14 mouse cellular contexts compared by ENCODE assay signal in the genomic region with DNA sequence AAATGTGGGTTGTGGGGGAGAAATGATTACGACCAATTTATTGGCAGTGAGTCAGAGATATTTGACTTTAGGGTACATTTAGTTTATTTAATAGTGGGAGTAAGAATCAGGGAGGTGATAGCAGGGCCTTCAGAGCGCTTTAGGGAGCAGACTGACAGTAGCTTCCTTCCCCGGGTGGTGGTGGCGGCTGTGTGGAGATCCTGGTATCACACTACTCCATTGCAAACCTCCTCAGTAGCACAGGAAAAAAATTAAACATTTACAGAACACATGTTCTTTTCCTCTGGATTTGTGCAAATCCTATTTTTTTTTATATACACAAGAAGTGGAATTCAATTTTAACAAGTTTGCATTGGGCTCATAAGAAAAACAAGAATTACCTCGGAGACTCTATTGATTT.
"Had no signal": no experiment of that assay in that cellular context is flagged by ENCODE, and none has a peak within 500 bp of the region (broad histone marks: within the 10 kb centered on the region; RNA-seq: fewer than 3 reads in every experiment).

No protein-coding gene starts in this region.

- ATAC-seq: liver, embryonic 12.5 days had no signal

- H3K4me2 ChIP-seq: limb, embryonic 15.5 days; lung, embryonic 14.5 days had no signal

- H3K9me3 ChIP-seq: limb, embryonic 15.5 days; liver, embryonic 12.5 days; midbrain, embryonic 12.5 days; neural tube, embryonic 15.5 days had no signal

- DNase-seq: kidney, adult 18-20 months; kidney, postnatal 10 days; kidney, postnatal 4 days; lung, embryonic 14.5 days; lung, postnatal 10 days; lung, postnatal 4 days; right cerebral cortex, adult 18-20 months; right cerebral cortex, postnatal 25 days; thymus, postnatal 4 days had no signal

- H3K4me3 ChIP-seq: left cerebral cortex, adult 2 months; limb, embryonic 15.5 days; liver, embryonic 12.5 days had no signal

- H3K27me3 ChIP-seq: neural tube, embryonic 15.5 days had no signal

- H3K9ac ChIP-seq: limb, embryonic 15.5 days; liver, embryonic 12.5 days; lung, embryonic 14.5 days had no signal

- H3K4me1 ChIP-seq: liver, embryonic 12.5 days had no signal

- H3K36me3 ChIP-seq: limb, embryonic 15.5 days; liver, embryonic 12.5 days; midbrain, embryonic 12.5 days; neural tube, embryonic 15.5 days had no signal

- H3K27ac ChIP-seq: left cerebral cortex, adult 2 months; limb, embryonic 15.5 days; liver, embryonic 12.5 days; midbrain, embryonic 12.5 days had no signal
